Comparison of ENCODE assay signal across 15 mouse cellular contexts in genomic region chr4:134314876-134315275, GRCm38 (mm10). TPM values are rescaled to one million over a fixed set of nuclear protein-coding genes. Genes with fewer than 3 reads are reported as not detected.
DNase-seq lines count a peak whose midpoint lies in the region; ATAC-seq and TF ChIP-seq lines count a peak whose summit lies in the region.
"Had no signal": no experiment of that assay in that cellular context is flagged by ENCODE, and none has a peak within 500 bp of the region (broad histone marks: within the 10 kb centered on the region; RNA-seq: fewer than 3 reads in every experiment).

Gene Trim63, plus strand, starts transcription at chr4:134315120.

- H3K9ac ChIP-seq in kidney, postnatal 0 days (ENCODE audit: low read depth, low read length), result no peak within 1 kb of the TSS
- H3K9ac ChIP-seq in heart, embryonic 15.5 days, result peak within 1 kb of the TSS; percentile 65
- no peak within 1 kb of the TSS for H3K9ac ChIP-seq in neural tube, embryonic 12.5 days
- H3K9ac ChIP-seq: hindbrain, embryonic 15.5 days; lung, embryonic 14.5 days; midbrain, embryonic 13.5 days had no signal

- peak; percentile 47 for DNase-seq in kidney, postnatal 0 days (ENCODE audit: low spot score)
- no peak for DNase-seq in kidney, adult 11 months
- DNase-seq in gastrocnemius, adult 8-10 months (ENCODE audit: low spot score in 2 of 2), result peak; percentile 73 to 82
- DNase-seq in layer of hippocampus, postnatal 36 days, result no peak
- no peak for DNase-seq in right cerebral cortex, postnatal 4 days
- DNase-seq in natural killer cell, adult 2 months (ENCODE audit: low spot score in 2 of 2), result no peak
- DNase-seq: adrenal gland, adult 2 months; cerebellum, adult 11-12 months; lung, embryonic 14.5 days; right cerebral cortex, postnatal 25 days; thymus, adult 2 months had no signal

- ATAC-seq in kidney, postnatal 0 days (replicated peaks; ENCODE audit: low FRiP score, low read depth), result no peak; the same call in 1 of the 2 replicates
- peak; percentile 67 for ATAC-seq in heart, embryonic 15.5 days (replicated peaks; ENCODE audit: insufficient number of reproducible peaks, insufficient read depth, low FRiP score, low read depth)
- ATAC-seq in neural tube, embryonic 12.5 days (ENCODE audit: low FRiP score, low read depth), result no peak
- ATAC-seq: midbrain, embryonic 13.5 days had no signal

- no peak within 1 kb of the TSS for H3K4me2 ChIP-seq in kidney, postnatal 0 days (ENCODE audit: low read length)
- peak within 1 kb of the TSS; percentile 60 for H3K4me2 ChIP-seq in heart, embryonic 15.5 days
- peak within 1 kb of the TSS; percentile 14; the same call in 1 of the 2 replicates for H3K4me2 ChIP-seq in neural tube, embryonic 12.5 days (replicated peaks)
- H3K4me2 ChIP-seq: hindbrain, embryonic 15.5 days; lung, embryonic 14.5 days; midbrain, embryonic 13.5 days had no signal

- no peak for TF ChIP-seq CTCF in kidney, postnatal 0 days (IDR thresholded peaks at IDR 0.05; ENCODE audit: low read depth)

- H3K27ac ChIP-seq in kidney, postnatal 0 days, result no peak within 1 kb of the TSS
- H3K27ac ChIP-seq in heart, embryonic 15.5 days, result peak within 1 kb of the TSS; percentile 97
- no peak within 1 kb of the TSS for H3K27ac ChIP-seq in neural tube, embryonic 12.5 days
- H3K27ac ChIP-seq: hindbrain, embryonic 15.5 days; midbrain, embryonic 13.5 days had no signal

- no peaks in the 10 kb centered on the region for H3K27me3 ChIP-seq in kidney, postnatal 0 days (ENCODE audit: insufficient read depth, low read length)
- H3K27me3 ChIP-seq in heart, embryonic 15.5 days, result no peaks in the 10 kb centered on the region
- H3K27me3 ChIP-seq in neural tube, embryonic 12.5 days (replicated peaks), result no peaks in the 10 kb centered on the region
- H3K27me3 ChIP-seq: hindbrain, embryonic 15.5 days; midbrain, embryonic 13.5 days had no signal

- no peak within 1 kb of the TSS for H3K4me3 ChIP-seq in kidney, postnatal 0 days (replicated peaks; ENCODE audit: low read depth, low read length)
- H3K4me3 ChIP-seq in heart, embryonic 15.5 days, result peak within 1 kb of the TSS; percentile 58
- no peak within 1 kb of the TSS for H3K4me3 ChIP-seq in neural tube, embryonic 12.5 days
- H3K4me3 ChIP-seq: hindbrain, embryonic 15.5 days; midbrain, embryonic 13.5 days had no signal

- H3K36me3 ChIP-seq in kidney, postnatal 0 days (ENCODE audit: insufficient read depth, low read length), result no peaks in the 10 kb centered on the region
- H3K36me3 ChIP-seq in heart, embryonic 15.5 days, result peaks cover 6% of the 10 kb centered on the region; the same call in 1 of the 2 replicates
- H3K36me3 ChIP-seq in neural tube, embryonic 12.5 days, result no peaks in the 10 kb centered on the region
- H3K36me3 ChIP-seq: hindbrain, embryonic 15.5 days; midbrain, embryonic 13.5 days had no signal

- no peaks in the 10 kb centered on the region for H3K9me3 ChIP-seq in kidney, postnatal 0 days (replicated peaks; ENCODE audit: low read length)
- no peaks in the 10 kb centered on the region for H3K9me3 ChIP-seq in heart, embryonic 15.5 days (replicated peaks)
- H3K9me3 ChIP-seq in neural tube, embryonic 12.5 days, result peaks cover 3% of the 10 kb centered on the region; the same call in 1 of the 2 replicates
- H3K9me3 ChIP-seq: hindbrain, embryonic 15.5 days had no signal

- no peaks in the 10 kb centered on the region for H3K4me1 ChIP-seq in kidney, postnatal 0 days (replicated peaks; ENCODE audit: insufficient read depth, low read length)
- H3K4me1 ChIP-seq in heart, embryonic 15.5 days (replicated peaks), result peaks cover 36% of the 10 kb centered on the region
- peaks cover 8% of the 10 kb centered on the region; the same call in 1 of the 2 replicates for H3K4me1 ChIP-seq in neural tube, embryonic 12.5 days
- H3K4me1 ChIP-seq: hindbrain, embryonic 15.5 days; midbrain, embryonic 13.5 days had no signal

- 19% methylated on average over 11 of the region's 11 CpGs for whole genome bisulfite sequencing in kidney, postnatal 0 days
- WGBS in heart, embryonic 15.5 days, result 16% methylated on average over 11 of the region's 11 CpGs
- 15% methylated on average over 11 of the region's 11 CpGs for WGBS in neural tube, embryonic 12.5 days

RNA-seq across cellular contexts. Expression of gene Trim63, which starts in this region (rescaled TPM):
- polyA plus RNA-seq in kidney, postnatal 0 days (2015; fragmentation: Nextera tagmentation; extraction: Ambion mirVana), result 2.4 and 2.7 TPM in 2 replicates
- total RNA-seq in gastrocnemius, adult 8-10 months (2022), result 100 to 1,000 TPM; 202 to 681 (median 229) TPM
- 137 and 156 TPM in 2 replicates for polyA plus RNA-seq in heart, embryonic 15.5 days (2015; fragmentation: Nextera tagmentation; extraction: Ambion mirVana)
- polyA plus RNA-seq in neural tube, embryonic 12.5 days (2016; fragmentation: Nextera tagmentation; extraction: Ambion mirVana), result 2.1 and 2.9 TPM in 2 replicates
- not detected for total RNA-seq in layer of hippocampus, postnatal 36 days (2021)
- total RNA-seq: adrenal gland, adult 2 months had no signal
- polyA plus RNA-seq: lung, embryonic 14.5 days had no signal

Comparison
In these comparisons a context has a peak if more than half of its experiments do, and no peak if none do; other contexts are left out.
1. RNA of gene Trim63 (total RNA-seq): 202 to 681 TPM in gastrocnemius, adult 8-10 months; not detected in layer of hippocampus, postnatal 36 days; every median in the first group is over 100 times any median in the second.
2. RNA of gene Trim63 (polyA plus RNA-seq): 137 to 156 TPM in heart, embryonic 15.5 days; 2.1 to 2.9 TPM in neural tube, embryonic 12.5 days and 2.4 to 2.7 TPM in kidney, postnatal 0 days; every median in the first group is over 10 times any median in the second.
3. DNase-seq: peak in kidney, postnatal 0 days (single experiment) and gastrocnemius, adult 8-10 months (2 of 2); none in kidney, adult 11 months (single experiment), layer of hippocampus, postnatal 36 days (0 of 2), right cerebral cortex, postnatal 4 days (single experiment) and natural killer cell, adult 2 months (0 of 2).